Mouse (Mus musculus) telencephalon, adult 2 months (tissue): Measurements from ENCODE around the gene Rpl18.

Experiments used
- DNase-seq: peaks from one replicate; pipeline ENCODE4 v3.0.0-alpha.2; 2011; ENCODE audit warnings: low read depth, low spot score

Gene Rpl18

DNA sequence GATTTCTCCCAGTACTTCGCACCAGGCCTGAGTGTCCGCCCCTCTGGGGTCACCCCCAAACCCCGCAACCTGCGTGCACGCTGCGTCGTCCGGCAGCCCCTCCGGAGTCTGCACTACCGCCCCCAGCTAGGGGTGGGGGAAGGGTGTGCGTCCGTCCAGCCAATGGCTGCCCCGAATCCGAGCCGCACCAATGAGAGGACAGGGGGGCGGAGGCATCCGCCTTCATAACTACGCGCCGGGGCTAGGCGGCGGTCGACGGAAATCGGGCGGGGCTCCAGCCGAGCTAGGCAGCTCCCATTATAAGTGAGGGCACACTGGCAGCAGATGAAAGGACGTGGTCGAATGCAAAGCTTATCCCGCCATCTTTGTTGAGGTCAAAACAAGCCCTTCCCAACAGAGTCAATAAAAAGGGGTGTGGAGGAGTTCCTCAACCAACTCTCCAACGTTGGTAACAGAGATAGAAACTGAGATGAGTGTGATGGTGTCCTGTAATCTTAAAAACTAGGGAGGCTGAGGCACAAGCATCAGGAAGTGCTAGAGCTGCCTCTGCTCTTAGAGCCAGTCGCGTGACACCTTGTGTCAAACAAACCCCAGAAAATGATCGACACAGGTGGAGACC is at the start of gene Rpl18:
Gene Rpl18, plus strand, starts transcription at position 368 of the 619 bp plus-strand sequence.
- DNase-seq, result peak; percentile 97

DNA sequence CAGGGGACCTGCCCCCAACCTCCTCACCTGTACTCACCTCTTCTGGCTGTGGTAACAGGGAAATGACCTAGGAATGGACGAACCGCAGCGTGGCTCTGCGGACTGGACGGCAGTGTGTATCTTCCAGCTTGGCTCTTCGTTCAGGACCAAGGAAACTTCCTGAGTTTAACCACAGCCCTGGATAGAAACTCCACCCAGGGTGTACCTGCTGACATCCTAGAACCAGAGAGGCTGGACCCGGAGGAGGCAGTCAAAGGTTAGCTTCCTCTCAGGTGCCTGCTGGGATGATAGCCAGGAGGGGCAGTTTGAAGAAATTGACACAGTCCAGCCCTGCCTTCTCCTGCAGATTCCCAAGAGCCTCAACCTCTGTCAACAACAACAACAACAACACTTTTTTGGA is 49.1 kb upstream of the Rpl18 start, which contains the start of gene Fut2:
Gene Fut2, minus strand, starts transcription at position 234 of the 400 bp plus-strand sequence.
- DNase-seq, result no peak

DNA sequence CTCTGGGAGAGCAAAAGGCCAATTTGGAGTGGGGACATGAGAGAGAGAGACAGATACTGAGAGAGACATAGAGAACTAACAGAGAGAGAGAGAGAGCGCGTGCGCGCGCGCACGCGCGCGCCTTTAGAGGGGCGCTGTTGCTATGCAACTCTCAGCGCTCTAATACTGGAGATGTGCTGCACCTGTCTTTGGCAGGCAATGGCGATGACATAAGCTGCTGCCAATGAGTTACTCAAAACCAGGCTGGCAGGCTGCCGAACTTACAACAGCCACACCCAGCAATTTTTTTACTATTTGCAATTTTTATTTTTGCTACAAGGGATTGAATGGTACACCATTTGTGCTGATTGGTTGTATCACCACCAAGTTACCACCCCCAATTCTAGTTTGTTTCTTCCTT is 47.5 kb upstream of the Rpl18 start:
- no peak for DNase-seq

DNA sequence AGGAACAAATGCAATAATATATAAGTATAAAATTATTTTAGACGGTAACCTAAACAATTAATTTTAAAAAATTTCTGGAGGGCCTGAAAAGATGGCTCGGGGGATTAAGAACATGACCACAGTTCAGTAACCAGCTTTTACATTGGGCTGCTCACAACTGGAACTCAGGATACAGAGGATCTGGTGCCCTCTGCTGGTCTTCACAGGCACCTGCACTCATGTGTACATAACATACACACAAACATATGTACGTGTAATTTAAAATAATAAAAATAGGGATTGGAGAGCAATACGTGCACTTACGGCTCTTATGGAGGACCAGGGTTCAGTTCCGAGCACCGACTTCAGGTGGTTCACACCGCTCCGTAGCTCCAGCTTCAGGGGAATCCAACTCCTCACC is 46.3 kb upstream of the Rpl18 start:
- DNase-seq, result no peak

DNA sequence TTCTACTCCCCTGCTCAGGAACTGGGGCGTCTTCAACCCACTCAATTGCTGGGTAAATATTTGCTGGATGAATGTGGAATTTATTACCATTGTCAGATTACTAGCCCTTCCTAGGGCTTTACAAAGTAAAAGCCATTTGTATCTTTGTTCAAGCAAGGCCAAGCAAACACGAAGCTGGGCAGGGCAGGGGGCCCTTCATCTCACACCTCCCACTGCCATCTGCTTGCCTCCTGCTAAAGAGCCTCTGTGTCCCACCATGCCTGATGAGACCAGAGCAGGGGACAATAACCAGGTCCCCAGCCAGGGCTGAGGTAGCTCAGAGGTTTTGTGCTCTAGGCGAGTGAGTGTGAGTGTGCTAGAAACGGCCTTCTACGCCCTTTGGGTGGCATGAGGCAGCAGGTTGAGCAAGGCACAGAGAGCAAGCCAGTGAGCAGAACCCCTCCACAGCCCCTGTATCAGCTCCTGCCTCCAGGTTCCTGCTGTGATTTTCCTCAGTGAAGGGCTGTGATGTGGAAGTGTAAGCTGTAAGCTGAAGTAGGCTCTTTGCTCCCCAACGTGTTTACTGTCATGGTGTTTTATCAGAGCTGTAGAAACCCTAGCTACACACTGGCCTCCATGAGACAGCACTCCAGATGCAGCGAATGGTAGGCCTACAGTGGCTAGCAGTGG is 37.5 kb upstream of the Rpl18 start:
- no peak for DNase-seq

DNA sequence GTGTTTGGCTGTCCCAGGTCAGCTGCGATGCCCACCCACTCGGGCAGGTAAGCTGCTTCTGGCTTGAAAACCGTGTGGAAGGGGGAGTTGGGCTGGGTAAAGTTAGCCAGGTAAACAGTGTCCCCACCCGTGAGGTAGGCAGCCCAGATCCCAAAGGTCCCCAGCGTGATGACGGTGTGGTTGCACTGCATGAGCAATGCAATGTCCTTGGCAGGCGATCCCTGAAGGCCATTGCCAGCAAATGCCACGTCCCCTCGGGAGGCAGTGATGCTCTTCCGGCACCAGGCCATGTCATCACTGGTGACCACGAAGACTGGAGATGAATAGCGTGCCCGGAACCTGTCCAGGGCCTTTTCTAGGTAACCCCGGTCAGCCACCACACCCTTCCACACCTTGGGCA is 36.7 kb upstream of the Rpl18 start:
- DNase-seq, result no peak

DNA sequence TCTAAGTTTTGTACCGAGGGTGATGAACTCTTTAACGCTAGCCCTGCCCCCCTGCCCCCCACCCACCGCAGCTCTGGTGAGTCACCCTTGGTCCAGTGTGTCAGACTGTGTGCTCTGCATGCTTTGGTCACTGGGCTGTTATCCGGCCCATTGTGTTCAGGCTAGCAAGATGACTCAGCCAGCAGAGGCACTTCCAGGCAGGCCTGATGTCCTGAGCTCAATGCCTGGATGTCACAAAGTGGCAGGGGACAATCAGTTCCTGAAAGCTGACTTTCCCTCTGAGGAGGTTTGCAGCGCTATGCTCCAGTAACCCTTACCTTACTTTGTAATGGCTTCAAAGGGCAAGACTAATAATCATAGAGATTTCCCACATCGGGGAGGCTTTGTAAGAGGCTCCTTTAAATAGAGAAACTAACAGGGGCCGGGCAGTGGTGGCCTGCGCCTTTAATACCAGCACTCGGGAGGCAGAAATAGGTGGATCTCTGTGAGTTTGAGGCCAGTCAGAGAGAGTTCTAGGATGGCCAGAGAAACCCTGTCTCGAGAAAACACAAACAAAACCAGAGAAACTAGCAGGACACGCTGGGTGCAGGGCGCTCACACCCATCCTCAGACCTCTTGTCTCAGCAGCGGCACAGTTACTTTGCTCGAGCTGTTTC is 35.2 kb upstream of the Rpl18 start:
- no peak for DNase-seq

DNA sequence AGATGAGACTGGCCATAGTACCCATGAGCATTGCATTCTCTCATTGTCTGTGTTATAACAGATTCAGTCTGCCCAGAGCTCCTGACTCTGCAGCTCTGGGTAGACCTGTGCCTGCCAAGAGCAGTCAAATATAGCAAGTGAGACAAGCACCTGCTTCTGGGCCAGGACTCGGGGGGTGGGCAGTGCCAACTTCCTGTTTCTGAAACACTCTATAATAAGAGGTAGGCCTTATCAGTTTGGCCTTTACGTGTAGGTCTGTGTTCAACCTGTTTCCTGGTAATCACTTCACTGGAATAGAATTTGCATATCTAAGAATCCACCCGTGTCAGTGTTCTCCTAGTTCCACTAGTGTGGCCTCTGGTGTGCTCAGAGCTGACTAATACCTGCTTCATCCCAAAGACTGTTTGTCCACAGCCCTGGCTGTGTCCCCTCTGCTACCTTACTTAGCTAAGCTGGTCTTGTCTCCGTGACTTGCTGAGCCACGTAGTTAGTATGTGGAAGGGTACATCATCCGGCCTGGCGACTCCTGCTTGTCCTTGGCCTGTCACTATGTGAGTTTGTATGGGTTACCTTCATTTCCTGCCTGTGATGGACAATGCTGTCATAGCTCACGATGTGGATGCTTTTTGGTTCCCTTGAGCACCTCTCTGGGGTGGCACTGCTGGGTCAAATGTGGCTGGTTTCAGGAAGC is 34.1 kb upstream of the Rpl18 start:
- DNase-seq, result no peak

DNA sequence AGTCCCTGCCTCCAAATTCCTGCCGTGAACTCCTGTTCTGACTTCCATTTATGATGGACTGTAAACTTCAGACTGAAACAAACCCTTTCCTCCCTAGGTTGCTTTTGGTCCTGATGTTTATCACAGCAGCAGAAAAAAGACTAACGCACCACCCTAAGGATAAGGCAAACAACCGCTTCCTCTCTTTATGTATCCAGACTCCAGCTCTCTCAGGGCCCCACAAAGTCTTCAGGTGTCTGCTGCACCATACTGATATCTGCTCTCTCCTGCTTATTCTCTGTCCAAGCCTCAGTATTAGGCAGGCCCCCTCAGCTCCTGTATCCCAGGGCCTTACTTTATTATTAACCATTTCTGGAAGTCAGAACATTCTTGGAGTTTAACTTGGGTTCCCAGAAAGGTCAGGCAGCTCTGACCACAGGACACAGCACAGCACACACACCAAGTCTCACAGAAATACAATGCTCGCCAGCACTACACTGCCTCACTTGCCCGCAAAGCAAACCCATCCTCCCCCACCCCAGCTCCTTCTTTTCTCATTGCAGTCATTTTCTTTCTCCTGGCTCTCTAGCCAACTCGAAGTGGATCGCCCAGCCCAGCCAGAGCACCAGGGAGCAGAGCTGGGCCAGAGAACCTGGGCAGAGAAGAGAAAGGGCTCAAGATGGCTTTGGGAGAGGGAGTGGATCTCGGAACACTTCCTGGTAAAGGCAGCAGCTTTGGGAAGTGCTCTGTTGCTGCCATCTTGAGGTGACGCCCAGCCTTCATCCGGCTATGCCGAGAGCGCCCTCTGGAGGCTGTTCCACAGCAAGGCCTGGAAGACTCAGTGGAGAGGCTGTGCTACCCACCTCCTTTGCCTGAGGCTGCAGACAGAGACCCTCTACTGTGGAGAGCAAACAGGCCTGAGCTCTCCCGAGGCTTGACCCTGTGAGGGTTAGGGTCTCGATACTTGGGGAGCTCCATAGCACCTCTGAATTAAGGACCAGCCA is 32.8 kb upstream of the Rpl18 start:
- no peak for DNase-seq

DNA sequence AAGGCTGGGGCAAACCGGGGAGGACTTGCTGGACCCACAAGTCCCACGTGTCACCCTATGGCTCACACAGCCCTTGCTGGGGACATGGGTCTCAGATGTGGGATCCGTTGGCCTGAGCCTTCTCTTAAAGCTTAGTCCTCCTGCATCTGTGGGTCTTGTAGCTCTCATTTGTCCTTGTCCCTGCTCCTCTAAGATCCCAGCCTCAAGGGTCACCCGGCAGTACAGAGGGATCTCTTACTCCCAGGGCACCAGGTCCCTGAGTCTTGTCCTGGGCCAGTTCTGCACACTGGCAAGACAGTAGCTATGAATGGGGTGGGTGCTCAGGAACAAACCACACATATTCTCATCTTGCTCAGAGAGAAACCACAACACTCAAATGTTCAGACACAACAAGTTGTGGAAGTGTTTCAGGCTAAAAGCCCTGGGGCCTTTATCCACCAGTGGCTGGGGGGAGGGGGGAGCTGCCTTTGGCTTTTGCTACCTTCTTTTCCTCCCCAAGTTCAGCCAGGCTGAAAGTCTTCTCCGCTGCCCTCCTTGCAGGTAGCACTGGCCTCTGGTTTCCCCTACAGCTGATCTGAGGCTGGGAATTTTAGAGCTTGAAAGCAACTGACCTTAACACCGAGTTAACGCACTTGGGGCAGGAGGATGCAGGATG is 31.7 kb upstream of the Rpl18 start, which contains the start of gene Ntn5:
Gene Ntn5, plus strand, starts transcription at position 627 of the 655 bp plus-strand sequence.
- no peak for DNase-seq

DNA sequence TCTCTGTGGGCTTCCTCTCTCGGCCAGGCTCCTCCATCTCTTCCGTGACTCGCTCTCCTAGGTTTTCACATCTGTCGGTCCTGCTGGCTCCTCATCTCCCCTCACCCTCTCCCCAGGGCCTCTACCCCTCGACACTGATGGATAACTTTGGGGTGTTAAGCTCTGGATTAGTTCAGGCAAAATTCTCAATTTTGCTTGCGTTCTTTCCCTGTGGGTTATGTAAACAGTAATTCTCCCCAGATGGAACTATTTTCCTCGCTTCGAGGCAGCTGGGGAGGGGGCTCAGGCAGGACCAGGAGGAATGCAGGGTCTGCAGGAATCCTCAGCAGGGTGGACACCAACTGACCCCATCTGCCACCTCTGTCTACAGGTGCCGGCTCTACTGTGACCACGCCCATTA is 29.4 kb upstream of the Rpl18 start:
- no peak for DNase-seq

DNA sequence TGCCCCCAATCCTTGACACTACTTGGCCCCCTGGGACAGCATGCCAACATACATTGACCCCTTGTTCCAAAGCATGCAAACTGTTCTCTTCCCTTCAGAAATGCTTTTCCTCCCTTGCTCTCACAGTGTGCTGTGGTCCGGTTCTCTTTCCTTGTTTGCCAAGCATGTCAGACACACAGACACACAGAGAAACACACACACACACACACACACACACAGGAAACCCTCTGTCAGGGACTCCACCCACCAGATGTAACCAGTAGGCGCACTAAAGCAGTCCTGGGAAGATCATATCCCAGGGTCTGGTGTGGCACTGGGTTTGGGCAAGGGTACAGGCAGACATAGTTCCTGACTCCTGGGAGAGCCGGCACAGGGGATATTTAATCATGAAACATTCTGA is 28.4 kb upstream of the Rpl18 start:
- DNase-seq, result no peak

DNA sequence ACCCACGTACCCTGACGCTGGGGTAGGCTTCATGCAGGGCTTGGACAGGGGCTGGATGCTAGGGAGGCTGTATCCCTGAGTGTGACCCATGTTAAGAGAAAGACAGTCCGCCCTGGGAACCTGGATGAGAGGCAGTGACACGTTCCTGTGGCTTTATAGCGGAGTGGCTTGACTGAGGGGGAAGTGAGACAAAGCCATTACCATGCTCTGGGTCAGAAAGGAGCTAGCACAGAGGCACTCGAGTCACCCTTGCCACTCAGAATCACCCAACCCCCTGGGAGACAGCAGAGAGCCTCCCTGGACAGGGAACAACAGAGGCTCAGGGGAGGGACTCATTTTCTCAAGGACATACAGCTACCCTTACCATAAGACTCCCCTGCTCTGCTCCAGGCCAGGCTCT is 26.2 kb upstream of the Rpl18 start:
- DNase-seq, result no peak

DNA sequence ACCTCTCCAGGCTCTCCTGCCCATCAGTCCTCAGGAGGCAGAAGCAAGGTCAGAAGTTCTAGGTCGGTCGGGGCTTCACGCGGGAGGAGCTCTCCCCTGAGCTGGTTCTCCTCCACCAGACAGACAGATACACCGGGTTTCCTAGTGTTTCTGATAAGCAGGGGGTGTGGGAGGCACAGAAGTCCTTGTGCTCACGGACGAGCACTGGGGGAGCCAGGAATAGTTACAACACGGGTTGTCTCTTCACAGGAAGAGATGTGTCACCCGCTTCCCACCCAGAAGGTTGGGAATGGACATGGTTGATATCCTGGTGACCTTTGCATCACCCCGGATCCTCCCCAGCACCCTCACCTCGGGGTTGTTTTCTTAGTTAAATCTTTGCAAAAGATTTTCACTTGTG is 25.5 kb upstream of the Rpl18 start:
- no peak for DNase-seq

DNA sequence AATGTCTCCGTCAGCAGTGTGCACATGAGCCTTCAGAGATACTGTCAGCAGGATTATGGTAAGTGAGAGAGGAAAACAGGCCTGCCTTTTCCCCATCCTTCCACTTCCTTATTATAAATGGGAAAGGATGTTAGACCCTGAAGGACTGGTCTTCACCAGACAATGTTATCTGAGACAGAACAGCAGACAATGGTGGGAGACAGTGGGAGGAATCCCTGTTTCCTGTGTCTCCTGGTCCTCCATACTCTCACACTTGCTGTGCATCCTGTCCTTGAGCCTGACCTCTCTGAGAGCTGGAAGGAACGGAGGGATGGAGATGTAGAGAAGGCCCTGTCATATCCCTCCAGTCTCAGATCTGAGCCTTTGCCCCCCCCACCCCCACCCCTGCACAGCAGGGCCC is 22.9 kb upstream of the Rpl18 start:
- DNase-seq, result no peak

DNA sequence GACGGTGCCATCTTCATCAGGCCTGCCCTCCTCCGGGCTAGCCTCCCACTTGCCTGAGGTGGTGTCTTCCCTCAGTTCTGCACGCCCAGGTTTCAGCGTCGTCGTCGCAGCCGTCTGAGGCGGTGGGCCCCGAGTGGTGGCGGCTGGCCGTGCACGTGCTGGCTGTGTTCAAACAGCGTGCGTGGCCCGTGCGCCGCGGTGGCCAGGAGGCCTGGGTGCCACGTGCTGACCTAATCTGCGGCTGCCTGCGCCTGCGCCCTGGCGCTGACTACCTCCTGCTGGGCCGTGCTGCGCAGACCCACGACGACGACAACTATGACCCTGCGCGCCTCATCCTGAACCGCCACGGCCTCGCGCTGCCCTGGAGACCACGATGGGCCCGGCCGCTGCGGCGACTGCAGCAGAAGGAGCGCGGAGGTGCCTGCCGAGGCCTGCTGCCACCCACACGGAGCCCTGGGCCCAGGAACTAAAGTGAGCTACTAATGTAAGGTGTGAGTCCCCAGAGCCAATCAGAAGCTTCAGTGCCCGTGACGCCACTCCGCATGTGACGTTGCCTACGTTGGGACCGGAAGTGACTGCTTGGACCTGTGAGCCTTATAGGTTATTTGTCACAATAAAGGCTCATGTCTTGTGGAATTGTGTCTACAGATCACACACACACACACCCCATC is 21.2 kb upstream of the Rpl18 start, which contains the start of gene Sec1:
Gene Sec1, minus strand, starts transcription at position 482 of the 671 bp plus-strand sequence.
- no peak for DNase-seq

DNA sequence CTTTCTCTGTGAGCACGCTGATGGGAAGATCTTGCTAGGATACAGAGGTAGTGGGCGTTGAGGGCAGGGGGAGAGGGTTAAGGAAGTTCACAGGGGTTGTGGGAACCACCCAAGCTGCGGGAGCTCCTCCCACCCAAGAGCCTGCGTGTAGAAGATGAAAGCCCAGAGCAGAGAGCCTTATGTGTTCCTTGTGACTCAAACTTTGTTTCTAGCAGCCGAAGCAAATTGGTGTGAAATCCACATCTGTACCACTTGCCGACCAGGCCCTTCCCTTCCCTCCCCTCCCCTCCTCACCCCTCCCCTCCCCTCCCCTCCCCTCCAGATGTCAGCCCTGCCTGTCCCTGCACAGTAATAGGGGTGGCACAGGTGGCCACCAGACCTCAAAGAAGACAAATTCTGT is 20.2 kb upstream of the Rpl18 start:
- no peak for DNase-seq

DNA sequence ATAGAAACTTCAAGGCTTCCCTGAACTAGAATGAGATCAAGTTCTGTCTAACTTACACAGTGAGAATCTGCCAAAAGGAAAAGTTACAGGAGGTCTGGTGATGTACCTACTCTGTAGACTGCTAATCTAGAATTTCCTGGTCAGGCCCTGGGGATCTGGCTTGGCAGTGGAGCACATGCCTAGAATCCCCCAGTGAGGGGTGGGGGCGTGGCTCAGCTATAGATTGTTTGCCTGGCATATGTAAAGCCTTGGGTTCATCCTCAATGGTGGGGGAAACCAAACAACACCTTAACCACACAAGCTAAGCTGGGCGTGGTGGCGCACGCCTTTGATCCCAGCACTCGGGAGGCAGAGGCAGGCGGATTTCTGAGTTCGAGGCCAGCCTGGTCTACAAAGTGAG is 17.4 kb upstream of the Rpl18 start:
- no peak for DNase-seq

DNA sequence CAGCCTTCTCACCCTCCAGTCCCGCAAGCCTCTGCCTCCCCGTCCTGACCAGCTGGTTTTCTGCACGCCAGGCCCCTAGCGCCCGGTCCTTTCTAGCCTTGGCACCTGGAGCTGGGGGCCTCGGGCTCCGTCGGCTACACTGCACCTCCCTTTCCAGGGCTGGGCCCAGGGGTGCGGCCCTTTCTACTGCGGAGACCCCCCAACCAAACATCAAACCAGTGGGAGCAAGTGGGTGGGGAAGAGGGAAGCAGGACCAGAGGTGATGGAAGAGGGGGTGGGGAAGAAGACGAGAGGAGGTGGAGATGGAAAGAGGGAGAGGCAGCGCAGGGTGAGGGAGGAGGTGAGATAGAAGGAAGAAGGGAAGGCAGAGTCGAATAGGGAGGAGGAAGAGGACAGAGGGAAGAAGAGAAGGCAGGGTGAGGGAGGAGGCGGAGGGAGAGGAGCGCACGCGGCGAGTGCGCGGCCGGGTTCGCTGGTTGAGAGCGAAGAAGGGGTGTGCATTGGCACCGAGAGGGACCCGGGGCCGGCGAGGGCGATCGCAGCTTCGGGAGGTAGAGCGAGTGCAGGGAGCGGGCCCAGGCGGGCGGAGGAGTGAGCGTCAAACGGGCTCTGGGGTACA is 15.6 kb upstream of the Rpl18 start, which contains the start of gene Car11:
Gene Car11, plus strand, starts transcription at position 321 of the 619 bp plus-strand sequence.
- DNase-seq, result no peak
